Mouse (Mus musculus) urinary bladder, postnatal 4 days (tissue): Measurements from ENCODE around the gene C1qb.
A peak's percentile ranks its signal among the peaks of the same experiment; 100 is the strongest.

Source experiments
- DNase-seq, 2 experiments: peaks; one replicate each; pipeline ENCODE4 v3.0.0; 2021 to 2022; ENCODE audit warnings: low spot score in 2 of 2

The C1qb gene

DNA sequence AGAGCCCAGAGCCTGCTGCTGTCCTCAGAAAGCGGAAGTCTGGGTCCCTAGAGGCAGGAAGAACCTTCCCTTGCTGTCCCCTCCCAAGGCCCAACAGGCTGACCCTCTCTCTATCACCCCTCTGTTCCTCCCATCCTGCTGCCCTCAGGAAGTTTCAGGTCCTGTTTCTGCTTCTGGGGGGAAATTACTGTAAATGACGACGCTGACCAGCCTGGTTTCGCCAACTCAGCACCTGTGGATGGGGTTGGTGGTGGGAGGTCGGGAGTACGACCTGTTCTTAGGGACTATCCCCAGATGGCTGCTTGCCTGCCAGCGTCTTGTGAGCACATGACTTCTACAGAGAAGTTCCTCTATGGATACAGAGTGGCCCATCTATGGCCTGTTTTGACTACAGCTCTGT, at the start of gene C1qb:
C1qb (minus strand) TSS at position 87 of the 400 bp plus-strand sequence.
- DNase-seq, result no peak

DNA sequence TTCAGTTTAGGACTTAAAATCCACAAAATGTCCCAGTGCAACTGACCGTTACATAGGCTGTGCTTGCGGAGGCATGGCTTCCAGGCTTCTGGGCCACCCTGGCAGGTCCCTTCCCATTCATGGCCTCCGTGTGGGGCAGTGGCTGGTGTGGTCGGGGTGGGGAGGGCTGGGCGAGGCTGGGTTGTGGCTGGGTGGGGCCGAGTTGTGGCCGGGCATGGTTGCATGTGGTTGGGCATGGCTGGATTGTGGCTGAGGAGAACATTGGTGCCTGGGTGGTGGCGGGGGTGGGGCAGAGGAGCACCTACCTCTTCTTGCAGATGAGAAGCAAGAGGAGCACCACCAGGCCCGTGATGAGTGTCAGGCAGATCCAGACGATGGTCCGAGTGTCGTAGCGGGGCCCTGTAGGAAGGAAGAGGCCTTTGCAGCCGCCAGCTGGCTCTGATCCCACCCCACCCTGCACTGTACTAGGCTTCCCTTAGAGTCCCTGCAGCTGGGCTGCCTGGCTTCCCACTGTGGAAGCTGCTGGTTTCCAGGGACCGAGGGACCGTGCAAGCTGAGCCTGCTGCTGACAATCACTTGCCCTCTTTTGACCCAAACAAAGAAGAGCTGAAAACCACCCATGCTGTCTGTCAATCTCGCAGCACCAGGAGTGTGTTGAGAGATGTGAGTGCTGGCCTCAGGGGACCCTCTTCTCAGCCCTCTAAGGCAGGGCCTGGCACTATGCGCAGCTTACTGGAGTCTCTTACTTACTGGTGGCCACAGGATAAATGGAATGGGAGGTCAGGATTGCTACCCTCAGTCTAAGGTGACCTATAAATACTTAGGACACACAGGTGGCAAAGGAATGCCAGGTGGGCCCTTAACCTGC, 49.0 kb upstream of the C1qb start:
- no peak for DNase-seq

DNA sequence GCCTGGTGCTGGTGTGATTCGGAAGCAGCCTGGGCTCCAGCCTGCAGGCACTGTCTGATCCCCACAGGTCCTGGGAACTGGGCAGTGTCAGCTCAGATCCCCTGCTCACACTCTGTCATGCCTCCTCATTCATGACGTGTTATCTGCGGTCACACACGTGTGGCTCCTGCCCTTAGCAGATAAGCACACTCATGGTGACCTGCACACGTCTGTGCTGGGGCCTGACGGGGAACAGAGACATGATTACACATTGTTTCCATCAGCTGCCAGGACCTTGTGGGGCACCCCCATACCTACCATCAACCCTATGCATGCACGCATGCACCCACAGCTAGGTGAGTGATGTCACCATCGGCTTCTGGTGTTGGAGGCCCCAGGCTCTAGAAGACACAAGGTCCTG, 44.5 kb upstream of the C1qb start:
- no peak for DNase-seq

DNA sequence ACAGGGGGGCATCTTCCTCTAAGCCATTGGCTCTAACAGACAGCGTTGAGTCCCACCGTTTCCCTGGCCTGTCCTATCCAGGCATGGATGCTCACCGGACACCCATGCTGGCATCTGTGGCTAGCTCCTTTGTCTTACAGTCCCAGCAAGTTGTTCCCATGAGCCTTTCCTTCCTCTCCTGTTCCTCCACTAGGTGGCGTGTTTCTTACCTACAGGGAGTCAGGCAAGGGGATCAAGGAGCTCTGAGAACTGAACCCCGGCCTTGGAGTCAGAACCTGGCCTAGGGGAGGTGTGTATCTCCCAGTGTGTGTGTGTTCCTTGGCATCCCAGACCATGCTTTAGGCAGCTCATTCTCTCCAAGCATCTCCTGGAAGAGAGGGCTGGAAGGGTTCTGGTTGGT, 42.9 kb upstream of the C1qb start:
- no peak for DNase-seq

DNA sequence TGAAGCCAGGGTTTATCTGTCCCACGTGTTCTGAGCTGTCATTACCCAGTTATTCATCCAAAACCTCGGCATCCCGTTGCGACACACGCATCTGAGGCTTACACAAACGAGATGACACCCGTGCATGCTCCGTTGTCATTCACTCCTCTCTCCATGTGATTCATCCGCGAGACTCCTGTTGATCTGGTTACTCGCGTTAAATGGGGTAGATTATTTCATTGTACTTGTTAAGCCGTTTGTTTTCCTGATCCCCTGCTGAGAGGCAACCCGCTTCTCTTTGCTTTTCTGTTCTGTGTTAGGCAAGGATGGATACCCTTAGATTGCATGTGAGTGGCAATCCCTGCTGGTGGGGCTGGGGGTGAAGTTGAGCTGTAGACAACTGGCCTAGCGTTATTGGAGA, 39.8 kb upstream of the C1qb start:
- DNase-seq, result no peak

DNA sequence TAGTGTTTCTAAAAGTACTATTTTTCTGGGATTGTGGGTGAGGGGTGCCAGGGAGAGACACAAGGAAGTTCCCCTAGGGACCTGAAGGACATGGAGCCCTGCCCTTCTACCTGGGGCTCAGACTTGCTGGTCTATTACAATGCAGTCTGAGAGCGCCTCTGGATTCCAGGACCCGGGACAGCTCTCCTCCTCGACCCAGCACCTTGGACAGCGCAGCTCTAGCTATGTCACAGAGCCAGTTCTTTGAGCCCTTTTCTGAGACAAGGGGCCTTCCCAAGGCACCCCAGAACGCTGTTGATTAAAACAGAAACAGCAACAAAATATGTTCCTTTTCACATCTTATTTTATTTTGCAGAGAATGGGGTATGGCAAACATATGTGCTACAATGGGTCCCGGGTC, 38.5 kb upstream of the C1qb start:
- DNase-seq, result peak; percentile 44 to 76

DNA sequence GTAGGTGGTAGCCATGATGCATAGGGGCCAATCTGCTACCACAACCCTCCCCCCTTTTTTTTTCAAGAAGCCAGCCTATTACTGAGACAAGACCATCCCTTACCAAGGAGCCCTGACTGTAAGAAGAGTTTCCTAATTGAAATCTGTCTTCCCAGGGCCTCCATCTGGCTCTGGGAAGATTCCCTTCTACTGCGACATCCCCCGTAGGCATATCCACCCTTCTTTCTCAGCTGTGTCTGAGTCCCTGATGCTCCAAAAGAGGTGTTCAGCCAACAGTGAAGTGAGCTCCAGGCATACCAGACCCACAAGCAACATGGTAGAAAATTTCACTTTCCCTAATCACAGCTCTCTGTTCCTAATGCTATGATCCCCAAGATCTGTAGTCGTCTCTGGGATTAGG, 33.5 kb upstream of the C1qb start:
- no peak for DNase-seq

DNA sequence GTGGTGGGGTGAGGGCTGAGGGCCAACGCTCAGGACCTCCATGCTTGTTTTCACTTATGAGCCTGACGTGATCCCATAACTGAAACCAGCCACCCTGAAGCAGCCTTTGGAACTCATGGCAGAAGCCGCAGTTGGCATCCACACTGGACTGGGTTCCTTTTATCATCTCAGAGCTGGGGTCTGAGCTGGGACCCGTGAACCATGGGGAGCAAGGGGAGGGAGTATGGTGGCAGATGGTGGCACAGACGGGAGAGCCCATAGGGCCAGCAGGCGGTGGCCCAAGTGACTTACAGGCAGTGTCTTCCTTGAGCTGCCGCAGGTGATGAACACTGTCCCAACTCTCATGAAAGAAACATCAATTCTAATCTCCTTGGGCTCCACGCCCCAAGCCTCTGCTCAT, 32.8 kb upstream of the C1qb start:
- no peak for DNase-seq

DNA sequence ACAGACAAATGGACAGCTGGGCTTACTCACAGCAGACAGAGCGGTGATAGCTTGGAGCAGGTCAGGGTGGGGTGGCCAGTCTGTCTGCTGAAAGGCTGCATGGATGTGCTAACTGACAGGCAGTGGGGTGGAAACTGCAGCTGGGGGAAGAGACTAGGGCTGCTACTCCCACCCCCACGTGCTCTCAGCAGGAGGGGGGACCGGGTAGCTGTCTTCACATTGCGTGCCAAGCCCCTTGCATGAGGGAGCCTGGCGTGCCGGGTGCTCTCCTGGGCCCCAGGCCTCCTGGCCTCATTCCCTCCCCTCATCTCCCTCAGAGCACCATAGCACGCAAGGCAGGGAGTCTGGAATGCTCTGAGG, 31.2 kb upstream of the C1qb start:
- no peak for DNase-seq

DNA sequence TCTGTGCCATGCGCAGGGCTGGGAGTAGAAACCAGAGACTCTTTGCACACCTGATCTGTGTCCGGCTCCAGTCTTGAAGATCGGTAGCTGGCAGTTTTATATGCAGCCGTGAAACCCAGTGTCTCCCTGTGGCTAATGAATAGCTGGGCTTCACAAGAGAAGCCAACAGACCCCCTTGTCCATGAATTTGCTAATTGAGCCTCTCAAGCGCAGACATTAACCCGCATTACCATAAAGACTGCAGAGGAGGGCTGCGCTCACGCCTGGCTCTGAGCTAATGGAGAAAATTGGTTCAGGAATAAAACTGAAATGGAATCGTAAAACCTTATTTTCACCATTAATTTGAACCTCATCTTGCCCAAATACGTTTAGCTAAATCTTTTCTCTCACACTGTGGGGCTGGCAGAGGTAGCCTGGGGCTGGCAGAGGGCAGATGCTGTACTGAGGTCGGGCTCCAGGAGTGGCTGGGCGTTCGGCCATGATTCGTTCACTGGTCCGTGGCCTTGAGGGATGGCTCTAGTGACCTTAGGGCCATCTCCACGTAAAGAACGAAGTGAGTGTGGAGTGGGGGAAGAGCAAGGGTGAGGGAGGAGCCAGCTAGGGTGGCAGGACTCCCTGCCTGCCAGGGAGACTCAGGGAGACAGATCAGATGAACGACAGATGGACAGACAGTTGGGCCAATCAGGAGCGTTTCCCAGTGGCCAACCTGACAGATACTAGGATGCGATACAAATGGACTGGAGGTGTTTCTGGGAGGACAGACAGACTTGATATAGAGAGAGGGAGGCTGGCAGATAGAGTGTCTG, 30.6 kb upstream of the C1qb start:
- DNase-seq, result no peak

DNA sequence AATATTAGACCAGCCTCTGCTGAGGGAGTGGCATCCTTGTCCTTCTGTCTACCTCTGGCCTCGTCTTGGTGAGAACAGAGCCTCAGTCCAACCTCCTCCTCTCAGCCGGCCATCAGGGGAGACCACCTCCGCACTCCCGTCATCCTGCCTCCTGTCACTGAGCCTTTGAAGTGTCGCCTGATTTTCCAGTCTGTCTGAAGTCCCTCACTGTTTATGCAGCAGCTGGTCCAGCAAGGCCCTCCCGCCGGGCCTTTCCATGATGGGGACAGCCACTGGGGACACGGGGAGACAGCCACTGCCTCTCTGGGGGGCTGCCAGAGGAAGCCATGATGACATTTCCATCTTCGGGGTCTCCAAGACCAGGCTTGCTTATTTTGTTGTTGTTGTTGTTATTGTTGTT, 26.9 kb upstream of the C1qb start:
- DNase-seq, result no peak

DNA sequence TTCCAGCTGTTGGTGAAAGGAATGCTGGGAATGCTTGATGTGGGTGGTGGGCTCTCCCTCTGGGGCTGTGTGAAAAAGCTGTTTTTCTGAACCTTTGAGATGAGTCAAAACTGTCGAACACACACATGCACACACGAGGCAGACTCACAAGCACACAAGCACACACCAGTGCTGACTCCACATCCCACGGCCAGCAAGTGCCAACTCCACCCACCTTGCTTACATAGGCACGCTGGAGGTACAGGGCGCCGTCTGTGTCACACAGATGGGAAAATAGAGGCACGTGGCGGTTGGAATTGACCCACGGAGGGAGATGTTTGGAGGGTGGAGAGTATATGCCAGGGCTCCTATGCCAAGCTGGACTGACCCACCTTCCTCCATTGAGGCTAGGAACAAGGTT, 25.8 kb upstream of the C1qb start:
- DNase-seq, result no peak

DNA sequence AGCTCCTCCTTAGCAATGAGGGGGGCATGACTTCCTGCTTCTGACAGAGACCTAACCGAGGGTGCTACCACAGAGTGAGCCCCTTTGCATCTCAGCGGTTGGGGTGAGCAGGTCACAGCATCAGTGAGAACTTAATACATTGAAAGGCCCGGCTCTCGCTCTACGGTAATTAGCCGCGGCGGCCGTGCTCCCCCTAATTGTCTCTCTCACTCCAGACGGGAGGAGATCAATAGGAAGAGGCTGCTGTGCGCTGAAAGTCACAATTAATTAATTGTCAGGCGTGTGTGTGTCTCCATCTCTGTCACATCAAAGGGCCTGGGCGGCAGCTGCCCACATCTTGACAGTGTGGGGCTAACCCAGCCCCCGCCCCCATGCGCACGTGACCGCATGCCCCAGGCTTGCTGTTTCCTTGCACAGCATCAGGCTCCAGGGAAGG, 25.2 kb upstream of the C1qb start:
- no peak for DNase-seq

DNA sequence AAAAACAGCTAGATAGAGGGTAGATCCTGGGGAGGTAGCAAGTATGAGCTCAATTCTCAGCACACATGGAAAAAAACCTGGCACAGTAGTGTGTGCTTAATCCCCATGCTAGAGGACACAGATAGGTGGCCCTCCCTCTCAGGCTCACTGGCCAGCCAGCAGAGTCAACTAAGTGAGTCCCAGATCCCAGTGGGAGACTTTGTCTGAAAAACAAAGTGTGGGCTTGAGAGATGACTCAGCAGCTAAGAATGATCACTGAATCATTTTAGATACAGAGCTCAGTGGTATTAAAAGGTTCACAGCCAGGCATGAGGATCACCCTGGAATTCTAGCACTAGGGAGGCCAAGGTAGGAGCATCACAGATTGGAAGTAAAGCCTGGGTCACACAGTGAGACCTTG, 21.8 kb upstream of the C1qb start:
- no peak for DNase-seq

DNA sequence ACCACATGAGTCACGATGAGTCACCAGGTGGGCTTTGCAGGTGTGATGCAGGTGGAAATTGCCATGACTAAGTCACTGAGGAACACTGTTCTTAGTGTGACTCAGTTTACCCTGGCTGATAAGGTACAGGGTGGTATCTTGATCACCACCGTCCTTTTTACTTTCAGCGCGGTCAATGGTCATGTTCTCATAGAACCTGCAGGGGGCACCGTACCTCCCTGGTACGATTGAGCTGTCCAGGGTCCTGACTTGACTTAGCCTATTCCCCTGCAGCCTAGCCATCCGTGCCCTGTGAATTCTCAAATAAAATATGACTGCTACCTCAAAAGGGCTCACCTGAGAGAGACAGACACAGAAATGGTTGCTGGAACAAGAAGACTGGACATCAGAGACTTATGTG, 21.0 kb upstream of the C1qb start:
- DNase-seq, result no peak

DNA sequence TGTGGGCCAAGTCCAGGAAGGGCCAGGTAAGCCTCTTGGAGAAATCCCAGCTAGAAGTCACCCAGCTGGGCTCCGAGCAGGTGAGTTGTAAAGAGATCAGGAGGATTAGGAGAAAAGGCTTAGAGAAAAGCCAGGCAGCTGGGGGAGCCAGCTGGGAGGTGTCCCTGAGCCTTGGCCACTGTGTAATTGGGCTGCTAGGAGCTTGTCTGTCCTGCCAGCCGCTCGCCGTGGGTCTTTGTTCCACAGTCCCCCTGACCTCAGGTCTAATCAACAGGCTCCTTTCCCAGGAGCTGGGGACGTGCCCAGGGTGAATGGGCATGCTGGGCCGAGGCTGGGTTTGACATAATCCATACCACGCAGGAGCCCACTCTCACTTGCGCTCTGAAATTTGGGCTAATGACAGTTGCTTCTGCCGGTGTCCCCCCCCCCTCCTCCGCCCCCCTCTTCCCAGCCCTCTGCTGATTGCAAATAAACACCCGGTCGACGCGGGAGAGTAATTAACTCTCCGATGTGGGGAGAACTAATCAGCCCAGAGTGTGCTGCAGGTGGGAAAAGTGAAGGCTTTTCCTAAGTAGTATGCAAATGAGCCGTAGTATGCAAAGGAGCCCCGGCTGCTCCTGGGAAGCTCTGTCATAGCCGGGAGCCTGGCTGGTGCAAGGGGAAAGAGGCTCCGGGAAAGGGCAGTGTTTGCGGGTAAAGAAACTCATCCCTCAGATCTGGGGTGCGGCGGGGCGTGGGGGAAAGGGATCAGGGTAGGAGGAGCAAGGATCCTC, 19.0 kb upstream of the C1qb start:
- no peak for DNase-seq

DNA sequence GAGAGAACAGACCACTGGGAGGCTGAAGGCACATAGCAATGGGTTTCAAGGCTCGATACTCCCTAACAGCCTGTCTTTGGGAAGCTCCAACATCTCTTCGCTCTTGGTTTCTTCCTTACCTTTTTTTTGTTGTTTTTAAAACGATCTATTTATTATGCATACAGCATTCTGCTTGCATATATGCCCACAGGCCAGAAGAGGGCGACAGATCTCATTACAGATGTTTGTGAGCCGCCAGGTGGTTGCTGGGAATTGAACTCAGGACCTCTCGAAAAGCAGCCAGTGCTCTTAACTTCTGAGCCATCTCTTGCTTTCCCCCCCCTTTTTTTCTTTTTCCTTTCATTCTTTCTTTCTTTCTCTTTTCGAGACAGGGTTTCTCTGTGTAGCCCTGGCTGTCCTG, 13.2 kb upstream of the C1qb start:
- DNase-seq, result no peak

DNA sequence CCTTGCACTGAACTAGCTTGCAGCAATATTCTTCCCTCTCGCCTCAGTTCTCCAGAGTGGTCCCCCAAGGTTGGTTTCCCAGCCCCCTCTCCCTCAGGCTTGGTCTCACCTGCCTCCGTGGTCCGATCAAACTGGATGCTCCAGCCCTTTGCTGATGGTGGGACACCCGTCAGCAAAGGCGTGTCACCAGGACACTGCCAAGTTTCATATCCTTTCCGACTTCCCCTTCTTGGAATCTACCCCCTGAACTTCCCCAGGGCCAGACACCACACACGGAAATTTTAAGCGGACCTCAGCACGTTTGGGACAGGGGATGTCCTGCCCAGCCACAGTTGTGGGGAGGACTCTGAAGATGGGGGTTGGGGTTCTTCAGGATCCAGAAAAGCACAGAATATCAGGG, 12.7 kb upstream of the C1qb start, which contains the start of gene C1qa:
C1qa (minus strand) TSS at position 167 of the 400 bp plus-strand sequence.
- no peak for DNase-seq

DNA sequence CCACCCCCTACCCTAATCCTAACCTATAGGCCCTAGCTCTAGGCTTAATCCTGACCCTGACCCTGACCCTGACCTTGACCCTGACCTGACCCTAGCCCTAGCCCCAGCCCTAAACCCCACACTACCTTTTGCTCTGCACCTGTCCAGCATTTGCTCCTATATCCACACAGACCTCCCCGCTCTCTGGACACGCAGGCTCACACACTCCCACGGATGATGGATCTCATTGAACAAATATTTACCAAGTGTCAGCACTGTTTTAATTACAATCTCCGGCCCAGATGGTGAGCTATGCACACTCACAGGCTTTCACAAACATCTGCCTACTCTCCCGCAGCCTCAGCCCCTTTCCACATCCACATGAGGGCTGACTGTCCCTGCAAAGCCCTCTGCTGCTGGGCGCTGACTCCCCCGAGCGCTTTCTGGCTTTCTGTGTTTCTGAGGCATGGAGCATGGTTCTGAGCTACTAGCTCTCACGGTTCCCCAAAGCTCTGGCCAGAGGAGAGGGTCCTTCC, 12.2 kb upstream of the C1qb start:
- no peak for DNase-seq

DNA sequence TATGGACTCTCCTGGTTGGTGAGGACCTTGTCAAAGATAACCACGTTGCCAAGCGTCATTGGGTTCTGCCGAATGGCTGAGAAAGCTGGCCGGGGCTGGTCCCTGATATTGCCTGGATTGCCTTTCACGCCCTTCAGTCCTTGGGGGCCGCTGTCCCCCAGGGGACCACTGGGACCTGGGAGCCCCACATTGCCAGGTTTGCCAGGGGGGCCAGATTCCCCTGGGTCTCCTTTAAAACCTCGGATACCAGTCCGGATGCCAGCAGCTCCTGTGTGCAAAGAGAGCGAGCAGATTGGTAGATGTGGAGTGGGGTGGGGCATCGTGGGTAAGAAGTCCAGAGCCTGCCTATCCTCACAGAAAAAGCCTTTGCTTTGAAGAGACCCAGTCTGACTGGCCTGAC, 10.5 kb upstream of the C1qb start:
- no peak for DNase-seq

DNA sequence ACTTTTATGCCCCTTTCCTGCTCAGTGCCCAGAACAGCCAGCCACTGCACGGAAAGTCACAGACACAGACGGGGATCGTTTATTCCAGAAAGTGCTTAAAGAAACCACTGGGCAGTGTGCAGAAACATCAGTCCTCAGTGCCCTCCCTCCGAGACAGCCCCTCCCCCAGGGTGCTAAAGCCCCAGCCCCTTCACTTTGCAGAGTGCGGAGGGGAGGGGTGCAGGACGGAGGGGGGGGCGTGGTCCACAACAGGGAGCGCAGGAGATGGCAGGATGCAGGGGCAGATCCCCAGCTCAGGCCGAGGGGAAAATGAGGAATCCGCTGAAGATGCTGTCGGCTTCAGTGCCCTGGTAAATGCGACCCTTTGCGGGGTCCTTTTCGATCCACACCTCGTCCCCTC, 9.9 kb upstream of the C1qb start:
- DNase-seq, result no peak

DNA sequence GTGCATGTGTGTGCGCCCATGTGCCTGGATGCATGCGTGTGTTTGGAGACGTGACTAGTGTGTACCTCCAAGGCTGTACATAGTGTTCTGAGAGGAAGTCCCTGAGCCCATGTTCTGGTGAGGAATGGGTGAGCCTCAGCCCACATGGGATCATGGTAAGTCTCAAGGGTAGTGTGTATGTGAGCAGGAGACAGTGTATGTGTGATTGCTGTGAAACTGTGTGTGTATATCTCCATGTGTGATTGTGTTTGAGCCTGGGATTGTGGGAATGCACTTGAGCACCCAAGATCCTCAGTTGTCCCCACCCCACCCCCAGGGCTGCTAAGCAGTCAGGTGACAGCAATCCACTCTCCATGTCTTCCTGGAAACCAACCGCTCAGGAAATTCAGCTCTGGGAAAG, 8.8 kb upstream of the C1qb start:
- DNase-seq, result no peak
